Mouse (Mus musculus): Measurements from ENCODE around the gene Gm44973. TPM values are rescaled to one million over a fixed set of nuclear protein-coding genes. Genes with fewer than 3 reads are reported as not detected.
A peak's percentile ranks its signal among the peaks of the same experiment; 100 is the strongest.

Gm44973 gene
- total RNA-seq, 2 experiments from 2014 or later, result not detected

DNA sequence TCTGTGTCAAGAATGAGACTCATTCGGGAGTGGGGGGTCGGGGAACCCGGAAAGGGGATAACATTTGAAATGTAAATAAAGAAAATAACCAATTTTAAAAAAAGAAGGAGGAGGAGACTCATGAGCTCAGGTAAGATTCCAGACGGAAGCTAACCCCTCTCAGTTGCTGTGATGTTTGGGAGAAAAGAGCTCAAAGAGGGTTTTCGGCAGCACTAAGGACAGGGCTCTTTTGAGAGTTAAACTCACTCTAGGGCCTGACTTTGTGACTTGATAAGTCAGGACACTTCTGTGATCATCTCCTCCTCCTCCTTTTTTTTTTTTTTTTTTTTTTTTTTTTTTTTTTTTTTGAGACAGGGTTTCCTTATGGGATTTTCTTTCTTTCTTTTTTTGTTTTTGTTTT lies 23.6 kb downstream of the Gm44973 start:
- intact Hi-C loops (cut with DNase I; ENCODE audit: low total_unique reads), result no loop called here
- no peak for DNase-seq

- DNase-seq, result no peak
- intact Hi-C loops (cut with DNase I; ENCODE audit: low total_unique reads), result no loop called here
These were observed 29.7 kb downstream of the Gm44973 start for GRCm38 (mm10) chr7:5044981-5045380.

DNA sequence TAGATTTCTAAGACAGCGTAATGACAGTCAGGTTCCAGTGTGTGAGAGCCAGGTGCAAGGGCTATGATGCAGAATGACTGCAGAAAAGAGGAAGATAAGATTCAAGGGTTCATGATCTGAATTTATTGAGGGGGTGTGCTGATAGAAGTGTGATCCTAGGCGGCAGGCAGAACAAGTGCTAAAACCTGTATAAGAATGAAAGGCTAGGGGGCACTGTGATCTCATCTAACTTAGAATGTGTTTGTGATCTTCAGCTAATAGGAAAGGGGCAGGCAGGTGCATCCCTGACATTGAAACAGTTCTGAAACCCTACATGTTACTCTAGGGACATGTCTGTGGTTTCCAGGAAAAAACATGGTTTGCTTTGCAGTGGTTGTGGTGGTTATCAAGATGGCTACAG lies 30.8 kb downstream of the Gm44973 start:
- no peak for DNase-seq

DNA sequence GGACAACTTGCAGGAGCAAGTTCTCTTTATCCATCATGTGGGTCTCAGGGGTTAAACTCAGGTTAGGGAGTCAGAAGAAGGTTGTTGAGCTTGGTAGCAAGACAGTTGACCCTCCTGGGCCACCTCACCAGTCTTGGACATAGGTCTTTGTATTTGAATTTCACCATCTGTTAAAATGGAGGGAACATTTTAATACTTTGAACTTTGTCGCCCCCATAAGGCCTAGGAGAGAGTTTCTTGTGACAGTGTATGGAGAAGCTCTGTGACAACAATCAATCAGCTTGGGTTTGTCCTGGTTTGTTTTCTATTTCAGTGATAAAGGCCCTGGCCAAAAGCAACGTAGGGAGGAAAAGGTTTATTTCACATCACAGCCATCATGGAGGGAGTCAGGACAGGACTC lies 32.0 kb downstream of the Gm44973 start:
- no peak for DNase-seq
- intact Hi-C loops (cut with DNase I; ENCODE audit: low total_unique reads), result loop anchor here (2.0 kb wide), 1 partner anchor 105 kb away; no protein-coding TSS in a partner anchor

More for the DNA sequence above, 30.8 kb downstream of the Gm44973 start:
- intact Hi-C loops (cut with DNase I; ENCODE audit: low total_unique reads), result loop anchor here (2.0 kb wide), 1 partner anchor 103 kb away; no protein-coding TSS in a partner anchor

GRCm38 (mm10) chr7:5051193-5052192 lies 36.2 kb downstream of the Gm44973 start, which contains the start of gene Zfp580:
TSS of gene Zfp580 (plus strand) at chr7:5051538.
- peak; percentile 80 for DNase-seq
- intact Hi-C loops (cut with DNase I; ENCODE audit: low total_unique reads), result loop anchor here (2.0 to 5.0 kb wide), 2 partner anchors 34 to 55 kb away; partner anchors contain the start of genes Gm44973 and Zfp579

- DNase-seq, result no peak
- intact Hi-C loops (cut with DNase I; ENCODE audit: low total_unique reads), result loop anchor here (2.0 to 5.0 kb wide), 2 partner anchors 35 to 56 kb away; partner anchors contain the start of genes Gm44973 and Zfp579
These were observed 37.1 kb downstream of the Gm44973 start for GRCm38 (mm10) chr7:5052438-5052837.

DNA sequence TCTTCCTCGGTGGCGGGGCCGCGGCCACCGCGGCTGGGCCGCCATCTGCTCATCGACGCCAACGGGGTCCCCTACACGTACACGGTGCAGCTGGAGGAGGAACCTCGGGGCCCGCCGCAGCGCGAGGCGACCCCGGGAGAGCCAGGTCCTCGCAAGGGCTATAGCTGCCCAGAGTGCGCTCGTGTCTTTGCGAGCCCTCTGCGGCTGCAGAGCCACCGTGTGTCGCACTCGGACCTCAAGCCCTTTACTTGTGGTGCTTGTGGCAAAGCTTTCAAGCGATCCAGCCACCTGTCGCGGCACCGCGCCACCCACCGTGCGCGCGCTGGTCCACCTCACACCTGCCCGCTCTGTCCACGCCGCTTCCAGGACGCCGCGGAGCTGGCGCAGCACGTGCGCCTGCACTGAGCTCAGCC lies 37.6 kb downstream of the Gm44973 start:
- no peak for DNase-seq
- intact Hi-C loops (cut with DNase I; ENCODE audit: low total_unique reads), result loop anchor here (2.0 to 5.0 kb wide), 2 partner anchors 36 to 56 kb away; partner anchors contain the start of genes Gm44973 and Zfp579

GRCm38 (mm10) chr7:5053456-5054179 lies 38.3 kb downstream of the Gm44973 start:
- intact Hi-C loops (cut with DNase I; ENCODE audit: low total_unique reads), result loop anchor here (2.0 to 5.0 kb wide), 2 partner anchors 36 to 57 kb away; partner anchors contain the start of genes Gm44973 and Zfp579
- peak; percentile 24 for DNase-seq

DNA sequence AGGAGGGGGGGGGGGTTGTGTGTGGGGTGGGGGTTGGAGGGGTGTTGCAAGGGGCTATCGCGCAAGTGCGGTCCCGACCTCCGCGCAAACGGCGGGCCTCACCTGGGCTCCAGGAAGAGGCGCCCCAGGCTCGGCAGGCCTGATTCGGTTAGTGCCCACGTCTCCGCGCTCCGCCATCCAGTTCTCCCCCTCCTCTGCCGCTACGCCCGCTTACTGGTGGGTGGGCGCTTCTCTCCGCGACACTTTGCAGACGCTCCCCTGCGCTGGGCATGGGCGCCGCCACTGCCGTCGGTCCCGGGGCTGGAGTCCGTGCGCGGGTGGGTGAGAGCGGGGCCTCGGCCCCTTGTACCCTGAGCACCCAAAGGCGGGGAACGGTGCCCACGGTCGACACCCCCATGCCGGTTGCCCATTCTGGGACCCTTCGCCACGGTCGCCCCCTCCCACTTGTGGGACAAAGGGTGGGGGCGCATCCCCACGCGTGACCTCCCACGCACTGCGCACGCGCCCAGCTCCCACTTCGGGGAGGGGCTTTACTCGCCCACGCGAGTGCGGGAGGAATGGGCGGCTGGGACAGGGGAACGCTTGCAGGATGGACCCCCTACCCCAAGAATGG lies 41.5 kb downstream of the Gm44973 start:
- intact Hi-C loops (cut with DNase I; ENCODE audit: low total_unique reads), result no loop called here
- DNase-seq, result no peak

DNA sequence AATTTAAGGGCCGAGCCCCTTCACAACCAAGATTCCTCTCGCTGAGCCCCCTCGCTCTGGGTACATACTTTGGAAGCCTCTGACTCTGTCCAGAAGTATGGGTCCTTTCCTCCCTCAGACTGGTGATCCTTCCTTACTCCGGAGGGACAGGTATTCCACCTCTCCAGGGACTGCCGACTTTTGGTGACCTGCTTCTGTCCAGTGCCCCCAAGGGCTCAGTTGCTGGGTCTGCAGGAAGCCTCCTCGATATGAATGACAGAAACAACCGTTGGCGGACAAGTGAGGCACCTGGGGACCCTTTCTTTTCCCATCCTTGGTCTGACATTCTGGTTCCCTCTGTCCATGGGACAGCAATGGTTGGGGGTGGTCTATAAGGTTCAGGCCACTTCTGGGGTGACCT lies 42.1 kb downstream of the Gm44973 start:
- DNase-seq, result no peak
- intact Hi-C loops (cut with DNase I; ENCODE audit: low total_unique reads), result no loop called here

DNA sequence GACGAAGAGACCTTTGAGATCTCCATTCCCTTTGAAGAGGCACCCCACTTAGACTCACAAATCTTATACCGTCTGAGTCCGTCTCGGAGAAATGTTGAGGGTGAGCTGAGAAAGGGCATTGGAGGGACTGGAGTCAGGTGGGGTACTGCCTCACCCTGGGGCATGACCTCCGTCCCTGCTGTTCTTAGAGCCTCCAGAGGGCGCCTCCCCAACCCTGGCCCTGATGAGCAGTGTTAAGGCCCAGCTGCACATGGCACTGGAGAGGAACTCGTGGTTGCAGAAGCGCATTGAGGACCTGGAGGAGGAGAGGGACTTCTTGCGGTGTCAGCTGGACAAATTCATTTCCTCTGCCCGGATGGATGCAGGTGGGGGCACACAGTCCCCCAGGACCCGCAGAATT lies 42.5 kb downstream of the Gm44973 start:
- intact Hi-C loops (cut with DNase I; ENCODE audit: low total_unique reads), result no loop called here
- DNase-seq, result no peak

- no peak for DNase-seq
- intact Hi-C loops (cut with DNase I; ENCODE audit: low total_unique reads), result no loop called here
These were observed 43.3 kb downstream of the Gm44973 start for GRCm38 (mm10) chr7:5058631-5059030.

GRCm38 (mm10) chr7:5059421-5059820 lies 44.1 kb downstream of the Gm44973 start:
- DNase-seq, result no peak
- intact Hi-C loops (cut with DNase I; ENCODE audit: low total_unique reads), result no loop called here

DNA sequence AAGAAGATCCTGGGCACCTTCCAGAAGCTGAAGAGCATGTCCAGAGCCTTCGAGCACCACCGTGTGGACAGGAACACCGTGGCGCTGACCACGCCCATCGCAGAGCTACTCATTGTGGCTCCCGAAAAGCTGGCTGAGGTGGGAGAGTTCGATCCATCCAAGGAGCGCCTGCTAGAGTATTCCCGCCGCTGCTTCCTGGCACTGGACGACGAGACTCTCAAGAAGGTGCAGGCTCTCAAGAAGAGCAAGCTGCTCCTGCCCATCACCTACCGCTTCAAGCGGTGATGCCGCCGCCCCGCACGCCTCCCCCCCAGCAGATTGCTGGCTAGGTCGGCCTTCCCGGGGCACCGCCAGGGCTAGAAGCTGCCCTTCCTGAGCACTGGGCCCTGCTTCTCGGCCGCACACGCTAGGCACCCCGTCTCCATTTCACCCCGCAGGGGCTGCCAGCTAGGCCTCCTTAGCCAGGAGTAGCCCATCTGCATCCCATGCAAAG lies 45.0 kb downstream of the Gm44973 start:
- DNase-seq, result peak; percentile 83

GRCm38 (mm10) chr7:5060944-5061773 lies 45.9 kb downstream of the Gm44973 start:
- intact Hi-C loops (cut with DNase I; ENCODE audit: low total_unique reads), result no loop called here
- DNase-seq, result peak; percentile 98

More for the DNA sequence above, 45.0 kb downstream of the Gm44973 start:
- intact Hi-C loops (cut with DNase I; ENCODE audit: low total_unique reads), result no loop called here

DNA sequence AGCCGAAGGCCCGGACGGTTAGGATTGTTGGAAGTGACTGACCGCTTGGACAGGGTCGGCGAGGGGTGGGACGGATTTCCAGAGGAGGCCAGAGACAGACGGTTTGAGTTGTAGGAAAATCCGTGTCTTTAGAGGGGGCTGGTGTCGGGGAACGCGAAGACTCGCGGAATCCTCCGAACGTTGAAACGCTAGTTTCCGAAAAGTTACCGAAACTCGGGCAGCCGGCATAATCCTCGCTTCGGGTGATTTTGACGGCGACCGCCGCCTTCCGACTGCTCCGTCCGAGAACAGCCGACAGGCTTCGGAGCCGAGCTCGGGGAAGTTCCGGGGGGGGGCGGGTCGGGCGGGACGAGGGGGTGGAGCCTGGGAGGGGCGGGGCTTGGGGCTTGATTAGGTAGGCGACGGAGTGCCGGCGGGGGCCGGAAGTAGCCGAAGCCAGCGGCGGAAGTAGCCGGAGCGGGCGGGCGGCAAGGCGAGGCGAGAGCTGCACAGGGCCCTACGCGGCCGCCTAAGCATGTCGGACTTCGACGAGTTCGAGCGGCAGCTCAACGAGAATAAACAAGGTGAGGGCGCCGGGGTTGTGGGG lies 46.6 kb downstream of the Gm44973 start, which contains the start of gene U2af2:
Gene U2af2, plus strand, starts transcription at position 370 of the 586 bp plus-strand sequence.
- intact Hi-C loops (cut with DNase I; ENCODE audit: low total_unique reads), result no loop called here
- DNase-seq, result peak; percentile 96

DNA sequence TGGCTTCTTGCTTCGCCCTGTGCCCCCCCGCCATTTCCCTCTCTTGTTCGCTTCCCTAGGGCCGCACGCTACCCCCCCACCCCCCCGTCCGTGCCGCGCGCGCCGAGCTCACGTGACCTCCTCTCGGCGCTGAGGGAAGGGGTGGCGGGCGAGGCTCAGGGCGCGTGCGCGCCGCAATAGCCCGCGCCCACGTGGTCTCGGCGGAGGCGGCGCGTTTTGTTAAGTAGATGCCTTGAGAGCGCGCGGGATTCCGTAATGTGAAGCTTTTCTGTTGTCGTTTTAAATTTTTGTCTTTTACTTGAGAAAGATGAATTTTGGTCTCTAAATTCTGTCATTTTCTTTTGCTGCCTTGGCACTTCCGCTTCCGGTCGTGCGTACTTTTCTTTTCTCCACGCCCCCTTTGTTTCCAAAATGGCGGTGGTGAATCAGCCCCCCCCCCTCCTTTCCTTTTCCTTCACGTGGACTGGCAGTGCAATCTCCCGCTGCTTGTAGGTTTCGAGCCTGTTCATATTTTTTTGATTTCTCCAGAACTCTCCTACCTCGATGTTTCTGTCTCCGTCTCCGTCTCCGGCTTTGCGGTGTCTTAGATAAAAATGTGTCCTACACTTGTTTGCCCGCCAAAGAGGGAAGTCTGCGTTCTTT lies 47.2 kb downstream of the Gm44973 start:
- intact Hi-C loops (cut with DNase I; ENCODE audit: low total_unique reads), result no loop called here
- DNase-seq, result no peak
